Mouse (Mus musculus) embryo, embryonic 10 days (tissue): ENCODE data around the gene Eqtn.
A peak's percentile ranks its signal among the peaks of the same experiment; 100 is the strongest.

Source experiments
- DNase-seq: peaks from one replicate; pipeline ENCODE4 v3.0.0-alpha.2; 2015; ENCODE audit warnings: low spot score

Eqtn gene

GRCm38 (mm10) chr4:94928743-94929142 is at the start of gene Eqtn:
Gene Eqtn (minus strand): TSS chr4:94928843.
- no peak for DNase-seq

GRCm38 (mm10) chr4:94973321-94973720 is 44.7 kb upstream of the Eqtn start:
- no peak for DNase-seq

- DNase-seq: no peak
Observed at GRCm38 (mm10) chr4:94952773-94953172, 24.1 kb upstream of the Eqtn start.

- DNase-seq: no peak
Observed at GRCm38 (mm10) chr4:94941221-94941855, 12.7 kb upstream of the Eqtn start.

- no peak for DNase-seq
Observed at GRCm38 (mm10) chr4:94901780-94902179, 26.9 kb downstream of the Eqtn start.

GRCm38 (mm10) chr4:94900744-94901143 is 27.9 kb downstream of the Eqtn start:
- peak; percentile 58 for DNase-seq
